Mouse (Mus musculus): ENCODE data around the gene Pex26. TPM values are rescaled to one million over a fixed set of nuclear protein-coding genes. Genes with fewer than 3 reads are reported as not detected.

Pex26 gene
- total and polyA plus RNA-seq, 3 experiments: 2.8 to 3.3 (median 3.2) TPM

DNA sequence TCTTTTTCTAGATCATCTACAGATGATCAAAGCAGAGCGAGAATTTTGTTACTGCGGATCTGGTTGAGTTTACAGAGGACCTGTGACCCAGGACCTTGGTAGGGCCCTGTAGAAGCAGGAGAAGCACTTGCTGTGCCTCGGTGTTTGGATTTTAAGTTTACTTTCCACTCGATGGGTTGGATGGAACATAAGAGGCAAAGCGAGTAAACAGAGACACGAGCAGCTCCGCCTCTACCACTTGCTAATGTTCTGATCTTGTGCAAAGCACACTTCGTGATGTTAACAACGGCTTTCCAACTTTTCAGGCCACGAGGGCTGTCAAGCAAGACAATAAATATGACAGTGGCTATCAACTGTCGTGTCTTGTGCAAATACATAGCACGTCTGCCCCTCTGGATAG is 20.9 kb upstream of the Pex26 start:
- Histone ChIP-seq H3K79me2 (replicated peaks; ENCODE audit: control insufficient read depth, extremely low read depth, insufficient read depth, poor library complexity, severe bottlenecking) (no peaks in the 10 kb centered on the region), H3K27ac (ENCODE audit: insufficient read depth, low read depth) (no peak overlapping the region), H3K4me1 (ENCODE audit: control insufficient read depth in 1 of 2, insufficient read depth in 2 of 2) (peaks cover 5 to 10% of the 10 kb centered on the region in 2 experiments; a peak in 3 of 4 replicates), H3K9ac (ENCODE audit: insufficient read depth, low read depth) (no peak overlapping the region), H3K36me3 (replicated peaks in 1 of 2; ENCODE audit: control insufficient read depth in 1 of 2, insufficient read depth in 1 of 2, low read length in 1 of 2) (no peaks in the 10 kb centered on the region), H3K9me3 (replicated peaks; ENCODE audit: low read length) (no peaks in the 10 kb centered on the region), H3K4me3 (replicated peaks in 1 of 3; ENCODE audit: low read depth in 2 of 3, low read length in 2 of 3, poor library complexity in 1 of 3) (no peak overlapping the region), H3K4me2 (ENCODE audit: insufficient read depth, low read depth, poor library complexity, severe bottlenecking) (no peak overlapping the region), H3K27me3 (replicated peaks) (no peaks in the 10 kb centered on the region)
- dilution Hi-C loops (cut with MboI; ENCODE audit: extremely low pct_ligation_motif_present, extremely low pct_unique_long_range_greater_than_20kb, low sequenced_read_pairs) (no loop called here), in situ Hi-C loops (cut with MboI; ENCODE audit: low pct_ligation_motif_present, low pct_unique_long_range_greater_than_20kb, low sequenced_read_pairs) (no loop called here)
- no peak for DNase-seq (ENCODE audit: extremely low read depth)
- TF ChIP-seq MAX (IDR thresholded peaks at IDR 0.05; ENCODE audit: low read length) (no peak), GABPA (IDR thresholded peaks at IDR 0.05; ENCODE audit: insufficient replicate concordance, low read depth, low read length) (no peak), ZKSCAN1 (IDR thresholded peaks at IDR 0.05; ENCODE audit: borderline replicate concordance, low read depth, low read length) (no peak), ZMIZ1 (IDR thresholded peaks at IDR 0.05; ENCODE audit: low read depth, low read length) (no peak), USF2 (conservative IDR thresholded peaks at IDR 0.05; ENCODE audit: low read depth, low read length) (no peak), CTCF (conservative IDR thresholded peaks at IDR 0.05 in 1 of 2, IDR thresholded peaks at IDR 0.05 in 1 of 2; ENCODE audit: low read depth in 2 of 2, low read length in 2 of 2) (no peak), HCFC1 (IDR thresholded peaks at IDR 0.05; ENCODE audit: low read depth, low read length) (no peak), RCOR1 (conservative IDR thresholded peaks at IDR 0.05; ENCODE audit: low read depth, low read length) (no peak), ETS1 (conservative IDR thresholded peaks at IDR 0.05; ENCODE audit: low read depth, low read length) (no peak), BHLHE40 (IDR thresholded peaks at IDR 0.05; ENCODE audit: low read depth, low read length) (no peak), CHD1 (IDR thresholded peaks at IDR 0.05; ENCODE audit: low read depth, low read length) (no peak), UBTF (IDR thresholded peaks at IDR 0.05; ENCODE audit: low read depth, low read length) (no peak), SMC3 (IDR thresholded peaks at IDR 0.05; ENCODE audit: low read depth, low read length) (no peak), EP300 (IDR thresholded peaks at IDR 0.05; ENCODE audit: low read length) (no peak), IRF4 (IDR thresholded peaks at IDR 0.05; ENCODE audit: low read depth, low read length) (no peak)

DNA sequence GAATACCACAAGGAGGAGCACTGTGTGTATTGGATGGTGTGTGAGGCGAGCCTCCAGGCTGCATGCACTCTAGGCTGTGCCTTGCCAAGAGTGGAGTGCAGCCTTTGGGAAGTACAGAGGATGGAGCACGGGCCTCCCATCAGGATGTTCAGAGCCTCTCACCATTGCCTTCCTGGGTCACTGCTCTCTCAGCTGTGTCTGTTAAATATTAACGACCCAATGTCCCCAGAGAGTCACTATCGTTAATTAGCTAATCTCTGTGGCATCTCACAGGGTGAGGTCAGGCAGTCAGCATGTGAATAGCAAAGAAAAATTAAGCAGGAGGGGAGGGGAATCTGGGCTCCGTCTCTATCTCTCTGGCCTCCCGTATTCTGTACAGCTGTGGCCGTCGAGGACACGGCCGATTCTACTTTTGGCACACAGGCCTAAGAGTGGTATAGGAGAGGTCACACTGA is 17.3 kb upstream of the Pex26 start:
- Histone ChIP-seq H3K4me2 (ENCODE audit: insufficient read depth, low read depth, poor library complexity, severe bottlenecking) (no peak overlapping the region), H3K9ac (ENCODE audit: insufficient read depth, low read depth) (no peak overlapping the region)
- dilution Hi-C loops (cut with MboI; ENCODE audit: extremely low pct_ligation_motif_present, extremely low pct_unique_long_range_greater_than_20kb, low sequenced_read_pairs): no loop called here

More for the DNA sequence above, 17.3 kb upstream of the Pex26 start:
- H3K4me1 ChIP-seq (ENCODE audit: control insufficient read depth in 1 of 2, insufficient read depth in 2 of 2): peaks cover 5 to 10% of the 10 kb centered on the region in 2 experiments; a peak in 3 of 4 replicates
- in situ Hi-C loops (cut with MboI; ENCODE audit: low pct_ligation_motif_present, low pct_unique_long_range_greater_than_20kb, low sequenced_read_pairs): no loop called here
- TF ChIP-seq RCOR1 (conservative IDR thresholded peaks at IDR 0.05; ENCODE audit: low read depth, low read length): no peak
- no peak for TF ChIP-seq RAD21 (IDR thresholded peaks at IDR 0.05; ENCODE audit: low read depth, low read length)
- TF ChIP-seq SIN3A (IDR thresholded peaks at IDR 0.05; ENCODE audit: low read length): no peak
- no peak for TF ChIP-seq NRF1 (IDR thresholded peaks at IDR 0.05; ENCODE audit: low read depth, low read length)
- TF ChIP-seq HCFC1 (IDR thresholded peaks at IDR 0.05; ENCODE audit: low read depth, low read length): no peak
- no peak for TF ChIP-seq TCF12 (IDR thresholded peaks at IDR 0.05; ENCODE audit: low read depth, low read length)
- no peak for TF ChIP-seq EP300 (IDR thresholded peaks at IDR 0.05; ENCODE audit: low read length)
- no peak for TF ChIP-seq GABPA (IDR thresholded peaks at IDR 0.05; ENCODE audit: insufficient replicate concordance, low read depth, low read length)
- no peaks in the 10 kb centered on the region for H3K9me3 ChIP-seq (replicated peaks; ENCODE audit: low read length)
- no peak overlapping the region for H3K27ac ChIP-seq (ENCODE audit: insufficient read depth, low read depth)
- no peaks in the 10 kb centered on the region for H3K27me3 ChIP-seq (replicated peaks)
- no peak overlapping the region for H3K4me3 ChIP-seq (replicated peaks in 1 of 3; ENCODE audit: low read depth in 2 of 3, low read length in 2 of 3, poor library complexity in 1 of 3)
- no peaks in the 10 kb centered on the region for H3K36me3 ChIP-seq (replicated peaks in 1 of 2; ENCODE audit: control insufficient read depth in 1 of 2, insufficient read depth in 1 of 2, low read length in 1 of 2)
- no peak for DNase-seq (ENCODE audit: extremely low read depth)
- H3K79me2 ChIP-seq (replicated peaks; ENCODE audit: control insufficient read depth, extremely low read depth, insufficient read depth, poor library complexity, severe bottlenecking): no peaks in the 10 kb centered on the region
